Mouse (Mus musculus): ENCODE data around the gene Sema6b. TPM values are rescaled to one million over a fixed set of nuclear protein-coding genes. Genes with fewer than 3 reads are reported as not detected.

The Sema6b gene
- polyA plus RNA-seq, 1 experiment from 2014 or later, result 1.3 TPM

DNA sequence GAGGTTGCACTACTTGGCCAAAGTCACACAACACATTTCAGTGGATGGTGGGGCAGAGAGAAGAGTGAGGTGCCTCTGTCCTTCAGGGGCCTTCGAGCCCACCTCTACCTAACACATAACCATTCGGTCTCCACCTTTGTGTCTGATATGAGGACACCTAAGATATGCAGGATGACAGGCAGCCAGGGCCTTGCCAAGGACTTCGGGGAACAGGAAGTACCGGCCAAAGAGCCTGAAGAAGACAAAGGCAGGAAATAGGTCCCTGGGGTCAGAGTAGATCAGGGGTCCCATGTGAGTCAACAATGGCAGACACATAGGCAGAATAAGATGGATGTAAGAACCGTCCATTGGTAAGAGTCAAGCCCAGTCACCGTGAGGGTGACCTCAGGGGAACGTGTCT lies 3.6 kb downstream of the Sema6b start:
- no peak overlapping the region for H3K27ac ChIP-seq (ENCODE audit: low read depth)
- no peak overlapping the region for H3K4me3 ChIP-seq (ENCODE audit: low read depth, low read length)
- no peak overlapping the region for H3K4me2 ChIP-seq (ENCODE audit: low read length)
- H3K27me3 ChIP-seq (replicated peaks; ENCODE audit: control insufficient read depth, insufficient read depth, low read length), result peaks cover 35% of the 10 kb centered on the region
- 84% methylated on average over 7 of the region's 7 CpGs for WGBS
- DNase-seq (ENCODE audit: low spot score) (no peak), ATAC-seq (replicated peaks; ENCODE audit: low FRiP score, low TSS enrichment, low read depth) (no peak)
- H3K4me1 ChIP-seq (replicated peaks; ENCODE audit: control insufficient read depth, insufficient read depth, low read length), result peaks cover 24% of the 10 kb centered on the region
- H3K9me3 ChIP-seq (ENCODE audit: control insufficient read depth, low read length), result no peaks in the 10 kb centered on the region
- H3K36me3 ChIP-seq (ENCODE audit: control insufficient read depth, insufficient read depth, low read length), result no peaks in the 10 kb centered on the region
- no peak overlapping the region for H3K9ac ChIP-seq (ENCODE audit: low read length)

DNA sequence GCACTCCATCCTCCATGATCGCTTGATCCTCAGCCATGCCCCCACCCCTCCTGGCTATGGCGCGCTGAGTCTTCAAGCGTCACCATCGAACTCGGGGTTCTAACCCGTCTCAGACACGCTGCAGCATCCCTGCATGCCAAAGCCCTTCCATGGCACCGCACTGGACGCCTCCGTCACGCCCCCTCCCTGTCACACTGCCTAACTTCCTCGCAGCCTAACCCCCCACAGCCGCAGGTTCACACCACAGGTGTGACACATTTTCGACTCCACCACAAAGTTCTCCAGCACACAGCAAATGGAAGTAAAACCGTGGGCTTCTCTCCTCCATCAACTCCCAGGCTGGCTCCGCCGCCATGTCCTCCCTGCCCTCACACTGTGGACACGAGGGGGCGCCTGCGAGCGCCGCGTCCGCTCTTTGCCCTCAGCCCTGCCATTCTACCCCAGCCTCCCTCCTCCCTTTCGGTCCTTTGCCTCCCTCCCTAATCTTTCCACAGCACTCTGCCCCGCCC lies 5.6 kb downstream of the Sema6b start:
- ATAC-seq (replicated peaks; ENCODE audit: low FRiP score, low TSS enrichment, low read depth) (peak; percentile 19), DNase-seq (ENCODE audit: low spot score) (peak; percentile 79)
- WGBS, result 2% methylated on average over 27 of the region's 27 CpGs
- Histone ChIP-seq H3K36me3 (ENCODE audit: control insufficient read depth, insufficient read depth, low read length) (no peaks in the 10 kb centered on the region), H3K27ac (ENCODE audit: low read depth) (no peak overlapping the region), H3K4me3 (ENCODE audit: low read depth, low read length) (peak overlapping the region; percentile 26), H3K4me2 (ENCODE audit: low read length) (peak overlapping the region; percentile 67), H3K9me3 (ENCODE audit: control insufficient read depth, low read length) (no peaks in the 10 kb centered on the region), H3K4me1 (replicated peaks; ENCODE audit: control insufficient read depth, insufficient read depth, low read length) (peaks cover 21% of the 10 kb centered on the region), H3K27me3 (replicated peaks; ENCODE audit: control insufficient read depth, insufficient read depth, low read length) (peaks cover 14% of the 10 kb centered on the region), H3K9ac (ENCODE audit: low read length) (0 out of 2 replicates have a peak overlapping the region, but pooled peaks have one; percentile 11)

DNA sequence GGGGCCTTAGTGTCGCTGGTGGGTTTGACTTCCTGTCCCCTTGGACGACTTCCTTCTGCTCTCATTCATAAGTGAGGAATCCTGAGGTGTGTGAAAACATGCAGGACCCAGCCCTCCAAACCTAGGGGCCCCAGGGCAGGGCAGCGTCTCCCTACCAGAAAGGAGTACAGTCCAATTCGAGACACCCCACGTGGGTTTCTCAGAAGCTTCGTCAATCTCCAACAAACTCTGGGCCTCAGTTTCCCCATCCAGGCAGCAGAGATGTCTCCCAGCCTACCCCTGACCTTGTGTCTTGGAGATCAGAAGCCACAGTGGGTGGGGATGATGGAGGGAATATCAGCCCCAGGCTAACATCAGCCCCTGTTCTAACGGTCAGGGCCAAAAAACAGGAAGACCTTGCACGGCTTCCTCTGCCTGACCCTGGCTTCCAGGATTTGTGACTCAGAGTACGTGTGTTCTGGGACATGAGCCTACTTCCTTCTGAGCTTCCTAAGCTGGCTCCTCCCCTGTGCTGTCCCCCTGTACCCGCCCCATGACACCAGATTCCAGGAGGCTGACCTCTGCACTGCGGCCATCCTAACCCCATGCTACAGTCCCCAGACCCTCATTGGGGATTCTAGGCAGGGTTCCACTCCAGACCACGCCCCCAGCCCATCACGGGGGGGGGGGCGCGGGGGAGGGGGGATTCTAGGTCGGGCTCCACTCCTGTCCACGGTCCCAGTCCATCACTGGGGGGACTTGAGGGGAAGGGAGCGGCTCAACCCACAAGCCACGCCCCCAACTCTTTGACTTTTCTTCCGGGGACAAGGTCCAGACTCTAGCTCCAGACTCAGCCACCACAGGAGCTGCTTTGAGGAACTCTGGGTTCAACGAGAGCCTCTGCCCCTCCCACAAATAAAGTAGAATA lies 6.4 kb downstream of the Sema6b start:
- WGBS, result 15% methylated on average over 21 of the region's 21 CpGs
- peak overlapping the region; percentile 67 for H3K4me2 ChIP-seq (ENCODE audit: low read length)
- peak overlapping the region; percentile 57 for H3K27ac ChIP-seq (ENCODE audit: low read depth)
- no peaks in the 10 kb centered on the region for H3K9me3 ChIP-seq (ENCODE audit: control insufficient read depth, low read length)
- peak overlapping the region; percentile 26 for H3K4me3 ChIP-seq (ENCODE audit: low read depth, low read length)
- H3K9ac ChIP-seq (ENCODE audit: low read length), result 0 out of 2 replicates have a peak overlapping the region, but pooled peaks have one; percentile 11
- peak; percentile 78 for DNase-seq (ENCODE audit: low spot score)
- peak; percentile 87 for ATAC-seq (replicated peaks; ENCODE audit: low FRiP score, low TSS enrichment, low read depth)
- H3K4me1 ChIP-seq (replicated peaks; ENCODE audit: control insufficient read depth, insufficient read depth, low read length), result peaks cover 18% of the 10 kb centered on the region
- peaks cover 6% of the 10 kb centered on the region for H3K27me3 ChIP-seq (replicated peaks; ENCODE audit: control insufficient read depth, insufficient read depth, low read length)
- H3K36me3 ChIP-seq (ENCODE audit: control insufficient read depth, insufficient read depth, low read length), result no peaks in the 10 kb centered on the region

DNA sequence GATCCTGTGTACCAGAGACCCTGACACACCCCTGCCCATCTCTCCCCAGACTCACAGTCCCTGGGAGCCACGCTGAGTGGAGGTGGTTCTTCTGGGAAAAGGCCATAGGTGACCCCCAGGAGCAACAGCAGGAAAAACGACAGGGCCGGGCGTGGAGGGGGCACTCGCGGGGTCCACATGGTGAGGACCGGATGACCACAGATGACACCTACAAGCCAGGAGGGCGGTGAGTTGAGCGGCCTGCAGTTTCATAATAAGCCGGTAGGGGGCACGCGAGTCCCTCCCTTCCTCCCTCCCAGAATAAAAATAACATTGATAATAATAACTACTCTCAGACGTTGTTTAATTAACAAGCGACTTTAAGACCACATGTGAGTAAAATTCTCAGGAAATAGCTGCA lies 7.5 kb downstream of the Sema6b start:
- Histone ChIP-seq H3K9me3 (ENCODE audit: control insufficient read depth, low read length) (no peaks in the 10 kb centered on the region), H3K36me3 (ENCODE audit: control insufficient read depth, insufficient read depth, low read length) (no peaks in the 10 kb centered on the region), H3K27me3 (replicated peaks; ENCODE audit: control insufficient read depth, insufficient read depth, low read length) (no peaks in the 10 kb centered on the region), H3K4me3 (ENCODE audit: low read depth, low read length) (0 out of 2 replicates have a peak overlapping the region, but pooled peaks have one; percentile 4), H3K9ac (ENCODE audit: low read length) (no peak overlapping the region), H3K4me2 (ENCODE audit: low read length) (no peak overlapping the region), H3K4me1 (replicated peaks; ENCODE audit: control insufficient read depth, insufficient read depth, low read length) (peaks cover 14% of the 10 kb centered on the region), H3K27ac (ENCODE audit: low read depth) (no peak overlapping the region)
- no peak for ATAC-seq (replicated peaks; ENCODE audit: low FRiP score, low TSS enrichment, low read depth)
- DNase-seq (ENCODE audit: low spot score), result peak; percentile 86
- WGBS, result 3% methylated on average over 14 of the region's 14 CpGs

DNA sequence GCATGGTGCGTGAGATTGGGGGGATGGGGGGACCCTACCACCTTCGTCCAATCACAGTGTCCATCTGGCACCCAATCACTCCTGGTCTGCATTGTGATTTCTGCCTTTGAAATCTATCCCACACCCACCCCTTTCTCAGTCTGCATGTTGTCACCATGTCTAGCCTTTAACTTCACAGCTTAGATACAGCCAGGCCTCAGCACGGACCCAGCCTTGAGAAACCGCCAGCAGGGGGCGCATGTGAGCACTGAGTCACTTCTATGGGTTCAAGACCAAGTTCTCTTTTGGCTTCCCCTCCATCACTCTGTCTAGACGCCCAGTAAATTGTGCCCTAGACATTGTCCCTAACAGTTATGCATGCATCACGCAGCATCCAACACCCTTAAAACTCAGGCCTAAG lies 8.3 kb downstream of the Sema6b start:
- Histone ChIP-seq H3K9ac (ENCODE audit: low read length) (no peak overlapping the region), H3K4me2 (ENCODE audit: low read length) (no peak overlapping the region), H3K27me3 (replicated peaks; ENCODE audit: control insufficient read depth, insufficient read depth, low read length) (no peaks in the 10 kb centered on the region), H3K36me3 (ENCODE audit: control insufficient read depth, insufficient read depth, low read length) (no peaks in the 10 kb centered on the region), H3K9me3 (ENCODE audit: control insufficient read depth, low read length) (no peaks in the 10 kb centered on the region), H3K4me1 (replicated peaks; ENCODE audit: control insufficient read depth, insufficient read depth, low read length) (peaks cover 14% of the 10 kb centered on the region), H3K27ac (ENCODE audit: low read depth) (no peak overlapping the region), H3K4me3 (ENCODE audit: low read depth, low read length) (no peak overlapping the region)
- WGBS, result 41% methylated on average over 7 of the region's 7 CpGs
- peak; percentile 85 for DNase-seq (ENCODE audit: low spot score)
- no peak for ATAC-seq (replicated peaks; ENCODE audit: low FRiP score, low TSS enrichment, low read depth)

DNA sequence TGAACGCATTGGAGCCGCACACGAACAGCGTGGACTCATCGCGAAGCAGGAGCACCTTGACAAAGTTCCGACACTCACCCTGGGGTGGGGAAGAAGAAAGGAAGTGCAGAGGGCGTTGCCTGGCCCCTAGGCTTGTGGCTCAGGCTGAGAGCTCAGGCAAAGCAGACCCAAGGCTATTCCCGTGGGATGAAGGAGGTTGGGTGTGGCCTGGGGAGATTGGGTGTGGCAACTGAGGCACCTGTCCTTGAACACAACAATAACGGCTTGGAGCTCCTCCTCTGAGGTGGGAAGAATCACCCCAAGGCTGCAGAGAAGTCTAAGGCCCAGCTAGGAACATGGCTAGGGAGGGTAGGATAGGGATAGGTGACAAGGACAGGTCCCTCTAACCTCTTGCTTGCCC lies 9.0 kb downstream of the Sema6b start:
- no peak overlapping the region for H3K4me3 ChIP-seq (ENCODE audit: low read depth, low read length)
- H3K4me1 ChIP-seq (replicated peaks; ENCODE audit: control insufficient read depth, insufficient read depth, low read length), result peaks cover 14% of the 10 kb centered on the region
- 93% methylated on average over 10 of the region's 10 CpGs for WGBS
- no peak overlapping the region for H3K9ac ChIP-seq (ENCODE audit: low read length)
- H3K27ac ChIP-seq (ENCODE audit: low read depth), result no peak overlapping the region
- no peaks in the 10 kb centered on the region for H3K27me3 ChIP-seq (replicated peaks; ENCODE audit: control insufficient read depth, insufficient read depth, low read length)
- no peaks in the 10 kb centered on the region for H3K9me3 ChIP-seq (ENCODE audit: control insufficient read depth, low read length)
- no peak overlapping the region for H3K4me2 ChIP-seq (ENCODE audit: low read length)
- ATAC-seq (replicated peaks; ENCODE audit: low FRiP score, low TSS enrichment, low read depth) (no peak), DNase-seq (ENCODE audit: low spot score) (no peak)
- H3K36me3 ChIP-seq (ENCODE audit: control insufficient read depth, insufficient read depth, low read length), result no peaks in the 10 kb centered on the region

DNA sequence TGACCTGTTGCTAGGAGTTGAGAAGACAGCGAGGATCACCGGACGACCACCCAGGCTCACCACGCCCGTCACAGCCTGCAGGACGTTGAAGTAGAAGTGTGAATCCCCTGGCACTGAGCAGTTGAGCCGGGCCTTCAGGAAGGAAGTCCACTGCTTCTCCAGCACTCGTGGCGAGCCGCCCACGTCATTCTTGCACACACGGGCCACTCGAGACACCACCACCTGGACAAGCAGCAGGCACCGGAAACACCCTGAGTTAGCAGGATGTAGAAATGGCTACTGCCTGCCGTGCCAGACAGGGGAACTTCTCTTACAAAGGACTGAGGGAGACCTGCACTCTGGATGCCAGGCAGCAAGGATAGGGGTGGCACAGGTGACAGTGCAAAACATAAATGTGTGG lies 11.9 kb downstream of the Sema6b start:
- no peaks in the 10 kb centered on the region for H3K9me3 ChIP-seq (ENCODE audit: control insufficient read depth, low read length)
- H3K4me3 ChIP-seq (ENCODE audit: low read depth, low read length), result no peak overlapping the region
- no peak overlapping the region for H3K27ac ChIP-seq (ENCODE audit: low read depth)
- H3K27me3 ChIP-seq (replicated peaks; ENCODE audit: control insufficient read depth, insufficient read depth, low read length), result peaks cover 13% of the 10 kb centered on the region
- DNase-seq (ENCODE audit: low spot score) (no peak), ATAC-seq (replicated peaks; ENCODE audit: low FRiP score, low TSS enrichment, low read depth) (no peak)
- 86% methylated on average over 15 of the region's 15 CpGs for WGBS
- no peak overlapping the region for H3K4me2 ChIP-seq (ENCODE audit: low read length)
- H3K4me1 ChIP-seq (replicated peaks; ENCODE audit: control insufficient read depth, insufficient read depth, low read length), result no peaks in the 10 kb centered on the region; the same call in 1 of the 2 replicates
- H3K9ac ChIP-seq (ENCODE audit: low read length), result no peak overlapping the region
- no peaks in the 10 kb centered on the region for H3K36me3 ChIP-seq (ENCODE audit: control insufficient read depth, insufficient read depth, low read length)

DNA sequence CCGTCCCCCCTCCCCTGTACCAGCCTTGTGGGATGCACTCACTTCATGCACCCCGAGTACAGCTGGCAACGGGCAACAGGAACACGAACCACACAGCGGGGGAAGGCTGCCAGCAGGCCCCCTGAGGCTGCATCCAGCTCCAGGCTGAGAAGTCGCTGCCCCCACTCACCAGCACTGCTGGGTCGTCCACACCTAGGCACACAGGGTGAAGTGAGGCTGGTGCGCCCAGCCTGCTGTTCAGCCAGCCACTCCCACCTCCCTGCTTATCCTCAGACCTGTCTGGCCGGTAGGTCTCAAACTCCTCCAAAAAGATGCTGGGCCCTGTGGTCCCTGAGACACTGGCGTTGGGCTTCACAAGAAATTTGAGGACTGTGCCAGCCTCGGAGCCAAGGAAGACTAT lies 14.0 kb downstream of the Sema6b start:
- H3K4me1 ChIP-seq (replicated peaks; ENCODE audit: control insufficient read depth, insufficient read depth, low read length), result no peaks in the 10 kb centered on the region; the same call in 1 of the 2 replicates
- no peaks in the 10 kb centered on the region for H3K36me3 ChIP-seq (ENCODE audit: control insufficient read depth, insufficient read depth, low read length)
- DNase-seq (ENCODE audit: low spot score) (no peak), ATAC-seq (replicated peaks; ENCODE audit: low FRiP score, low TSS enrichment, low read depth) (no peak)
- H3K9ac ChIP-seq (ENCODE audit: low read length), result no peak overlapping the region
- peaks cover 30% of the 10 kb centered on the region for H3K27me3 ChIP-seq (replicated peaks; ENCODE audit: control insufficient read depth, insufficient read depth, low read length)
- 73% methylated on average over 11 of the region's 11 CpGs for WGBS
- peaks cover 11% of the 10 kb centered on the region for H3K9me3 ChIP-seq (ENCODE audit: control insufficient read depth, low read length)
- no peak overlapping the region for H3K27ac ChIP-seq (ENCODE audit: low read depth)
- H3K4me2 ChIP-seq (ENCODE audit: low read length), result no peak overlapping the region
- H3K4me3 ChIP-seq (ENCODE audit: low read depth, low read length), result no peak overlapping the region
